Mouse (Mus musculus) intestine, postnatal 0 days (tissue): ENCODE data around the gene Sec24d. TPM values are rescaled to one million over a fixed set of nuclear protein-coding genes. Genes with fewer than 3 reads are reported as not detected.
A peak's percentile ranks its signal among the peaks of the same experiment; 100 is the strongest.

Experiments used
- ATAC-seq: fragments of 200-750 bp; cut with Nextera tagmentation; 2 replicates; pipeline ENCODE4 v1.8.0; 2017; ENCODE audit warnings: mild to moderate bottlenecking, moderate TSS enrichment, moderate library complexity
- H3K27ac ChIP-seq: fragments of 300-500 bp; sonication (generic); 2 replicates; pipeline ENCODE4 v1.5.1; 2014; ENCODE audit warnings: mild to moderate bottlenecking, low read depth, low read length, moderate library complexity
- H3K27me3 ChIP-seq: fragments of 300-500 bp; sonication (generic); replicated peaks from 2 replicates; pipeline ENCODE4 v1.6.1; 2014; ENCODE audit warnings: low read length, mixed read lengths; ENCODE audit not compliant: control insufficient read depth, insufficient read depth
- H3K36me3 ChIP-seq: fragments of 300-500 bp; sonication (generic); 2 replicates; pipeline ENCODE4 v1.6.1; 2014; ENCODE audit warnings: mild to moderate bottlenecking, moderate library complexity; ENCODE audit not compliant: control insufficient read depth, insufficient read depth
- H3K4me1 ChIP-seq: fragments of 300-500 bp; sonication (generic); replicated peaks from 2 replicates; pipeline ENCODE4 v1.6.1; 2014; ENCODE audit warnings: antibody characterized with exemption, low read length, mixed read lengths; ENCODE audit not compliant: control insufficient read depth, insufficient read depth
- H3K4me2 ChIP-seq: fragments of 300-500 bp; sonication (generic); replicated peaks from 2 replicates; pipeline ENCODE4 v1.6.1; 2014; ENCODE audit warnings: low read depth, mild to moderate bottlenecking, moderate library complexity
- H3K4me3 ChIP-seq: fragments of 300-500 bp; sonication (generic); 2 replicates; pipeline ENCODE4 v1.5.1; 2014; ENCODE audit warnings: low read depth, low read length
- H3K9ac ChIP-seq: fragments of 300-500 bp; sonication (generic); 2 replicates; pipeline ENCODE4 v1.6.1; 2014; ENCODE audit warnings: mild to moderate bottlenecking, low read depth, low read length
- H3K9me3 ChIP-seq: fragments of 300-500 bp; sonication (generic); 2 replicates; pipeline ENCODE4 v1.6.1; 2016; ENCODE audit warnings: mixed run types; ENCODE audit not compliant: control insufficient read depth
- CTCF ChIP-seq: sonication (generic); IDR thresholded peaks from 2 replicates; pipeline ENCODE4 v1.5.1; 2016; ENCODE audit warnings: low read depth, mild to moderate bottlenecking, control low read depth, antibody characterized with exemption, moderate library complexity
- WGBS: fragments of 180-500 bp; shearing (Covaris S2); extraction: QIAGEN DNeasy Blood & Tissue Kit; methylation state at CpG from one replicate; pipeline ENCODE4 v1.1.7; 2014; 5-methylcytosine and 5-hydroxymethylcytosine counted together
- polyA plus RNA-seq: library from polyadenylated mRNA; unstranded; fragments of >200 nt; fragmentation: Nextera tagmentation; extraction: Ambion mirVana; gene quantifications from 2 replicates; pipeline ENCODE4 v1.2.1, GENCODE M21; 2015

The Sec24d gene
- polyA plus RNA-seq, 1 experiment from 2014 or later: 210 TPM

DNA sequence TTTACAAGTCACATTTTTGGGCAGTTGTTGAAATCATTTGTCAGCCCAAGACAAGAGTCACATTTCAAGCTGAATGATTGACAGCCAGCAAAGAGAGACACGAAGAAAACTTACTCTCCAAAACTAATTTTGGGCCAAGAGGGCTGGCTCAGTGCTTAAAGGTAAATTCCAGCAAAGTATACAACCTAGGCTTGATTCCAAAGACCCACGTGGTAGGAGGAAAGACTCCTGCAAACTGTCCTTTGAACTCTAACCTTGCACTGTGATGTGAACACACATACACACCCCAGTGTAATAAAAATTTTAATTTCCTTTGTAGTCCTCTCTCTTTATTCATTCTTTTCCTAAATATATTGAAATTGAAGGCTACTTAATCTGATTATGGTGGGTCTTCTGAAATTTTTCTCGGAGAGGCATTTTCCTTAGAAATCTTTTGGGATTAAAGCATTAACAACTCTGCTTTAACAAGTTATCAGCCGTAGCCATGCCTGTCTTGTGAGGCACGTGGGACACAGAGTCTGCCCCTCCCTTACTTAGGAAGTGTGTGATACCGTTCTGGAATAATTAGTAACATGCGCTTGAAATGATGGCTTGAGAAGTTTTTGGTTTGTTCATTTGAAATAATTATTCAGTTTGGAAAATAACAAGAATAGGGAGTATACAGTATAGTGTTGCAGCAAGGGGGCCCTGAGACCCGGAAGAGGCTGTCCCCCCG lies 21.8 kb downstream of the Sec24d start:
- ATAC-seq: peak; percentile 63
- no peak for TF ChIP-seq CTCF
- Histone ChIP-seq H3K27me3 (no peaks in the 10 kb centered on the region), H3K9ac (no peak overlapping the region), H3K36me3 (peaks cover 12% of the 10 kb centered on the region), H3K9me3 (no peaks in the 10 kb centered on the region), H3K4me2 (no peak overlapping the region), H3K4me1 (no peaks in the 10 kb centered on the region; the same call in 1 of the 2 replicates), H3K27ac (0 out of 2 replicates have a peak overlapping the region, but pooled peaks have one; percentile 31), H3K4me3 (no peak overlapping the region)
- WGBS: 30% methylated on average over 9 of the region's 9 CpGs

DNA sequence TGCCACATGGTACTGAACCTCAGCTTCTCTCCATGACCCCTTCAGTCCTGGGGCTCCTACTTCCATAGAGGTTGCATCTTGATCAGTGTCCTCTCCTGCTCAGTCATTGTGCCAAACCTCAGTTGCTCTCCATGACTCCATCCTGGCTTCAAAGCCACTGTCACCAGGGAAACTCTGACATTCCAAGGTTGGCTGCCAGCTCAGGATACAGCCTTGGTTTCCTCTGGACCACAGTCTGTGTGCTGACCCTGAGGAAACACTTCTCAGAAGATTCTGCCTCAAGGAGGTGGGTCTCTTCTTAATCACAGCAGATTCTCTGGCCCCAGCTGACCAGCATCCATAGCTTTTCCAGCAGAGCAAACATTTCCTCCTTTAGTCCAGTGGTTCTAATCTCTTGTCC lies 24.4 kb downstream of the Sec24d start:
- Histone ChIP-seq H3K9me3 (no peaks in the 10 kb centered on the region), H3K4me2 (0 out of 2 replicates have a peak overlapping the region, but pooled peaks have one; percentile 10), H3K36me3 (peaks cover 28% of the 10 kb centered on the region), H3K27ac (peak overlapping the region; percentile 61), H3K27me3 (no peaks in the 10 kb centered on the region), H3K9ac (no peak overlapping the region), H3K4me3 (no peak overlapping the region), H3K4me1 (no peaks in the 10 kb centered on the region; the same call in 1 of the 2 replicates)
- no peak for ATAC-seq
- TF ChIP-seq CTCF: no peak

DNA sequence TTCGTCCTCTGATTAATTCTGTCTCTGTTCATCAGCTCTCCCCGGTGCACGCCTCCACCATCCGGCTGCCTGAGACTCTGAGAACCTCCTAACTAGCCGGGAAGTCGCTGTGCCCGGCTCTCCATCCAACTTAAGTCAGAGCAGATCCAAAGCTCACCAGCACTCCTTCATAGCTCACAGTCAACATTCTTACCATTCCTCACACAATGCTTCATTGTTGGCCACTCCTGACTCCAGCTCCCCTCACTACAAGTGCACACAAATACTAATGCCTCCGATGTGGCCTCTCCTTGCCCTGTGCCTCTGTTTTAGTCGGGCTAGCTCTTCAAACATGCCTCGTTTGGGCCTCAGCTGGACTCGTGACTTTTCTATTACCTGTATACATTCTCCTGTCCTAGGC lies 29.4 kb downstream of the Sec24d start:
- H3K36me3 ChIP-seq: peaks cover 67% of the 10 kb centered on the region
- no peak overlapping the region for H3K27ac ChIP-seq
- no peak for TF ChIP-seq CTCF
- no peaks in the 10 kb centered on the region for H3K9me3 ChIP-seq
- no peak overlapping the region for H3K9ac ChIP-seq
- no peaks in the 10 kb centered on the region for H3K27me3 ChIP-seq
- ATAC-seq: no peak
- no peaks in the 10 kb centered on the region for H3K4me1 ChIP-seq
- 49% methylated on average over 11 of the region's 11 CpGs for WGBS
- H3K4me3 ChIP-seq: no peak overlapping the region
- no peak overlapping the region for H3K4me2 ChIP-seq

DNA sequence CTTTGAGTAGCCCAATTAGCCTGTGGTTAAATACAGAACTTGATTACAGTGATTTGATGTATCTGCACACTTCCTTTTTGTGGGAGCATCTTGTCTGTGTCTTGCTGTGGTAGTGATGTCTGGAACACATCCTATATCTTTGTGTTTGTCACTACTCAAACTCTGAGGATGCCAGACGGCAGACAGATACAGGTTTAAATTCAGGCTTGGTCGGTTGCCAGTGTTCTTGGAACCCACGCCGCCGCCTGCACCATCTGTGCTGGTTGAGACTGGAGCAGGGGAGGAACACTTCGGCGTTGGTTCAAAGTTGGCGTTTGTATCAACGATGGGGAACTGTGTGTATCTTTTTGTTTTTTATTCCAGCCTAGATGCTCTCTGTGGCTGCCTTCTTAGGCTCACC lies 31.0 kb downstream of the Sec24d start:
- Histone ChIP-seq H3K27me3 (no peaks in the 10 kb centered on the region), H3K36me3 (peaks cover 81% of the 10 kb centered on the region), H3K9ac (no peak overlapping the region), H3K9me3 (no peaks in the 10 kb centered on the region), H3K27ac (no peak overlapping the region), H3K4me3 (no peak overlapping the region), H3K4me2 (no peak overlapping the region), H3K4me1 (no peaks in the 10 kb centered on the region)
- ATAC-seq: no peak
- TF ChIP-seq CTCF: no peak
- 85% methylated on average over 9 of the region's 9 CpGs for WGBS

DNA sequence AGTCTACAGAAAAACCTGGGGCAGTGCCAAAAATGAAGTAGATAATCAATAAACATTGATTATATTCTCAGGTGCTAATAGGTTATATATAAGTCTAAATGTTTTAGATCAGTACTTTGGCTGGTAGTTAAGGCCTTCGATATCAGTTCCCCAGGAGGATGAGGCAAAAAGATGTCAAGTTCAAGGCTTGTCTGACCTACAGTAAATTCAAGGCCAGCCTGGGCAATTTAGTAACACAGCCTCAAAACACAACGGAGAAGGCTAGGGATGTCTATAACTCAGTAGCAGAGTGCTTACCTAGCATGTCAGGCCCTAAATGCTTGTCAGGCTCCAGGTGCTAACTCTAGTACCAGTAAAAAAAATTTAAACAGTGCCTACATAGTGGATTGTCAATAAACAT lies 34.3 kb downstream of the Sec24d start:
- no peak overlapping the region for H3K4me3 ChIP-seq
- no peak for ATAC-seq
- H3K9me3 ChIP-seq: no peaks in the 10 kb centered on the region
- no peaks in the 10 kb centered on the region for H3K4me1 ChIP-seq
- H3K27me3 ChIP-seq: no peaks in the 10 kb centered on the region
- peaks cover 73% of the 10 kb centered on the region for H3K36me3 ChIP-seq
- no peak overlapping the region for H3K4me2 ChIP-seq
- 90% methylated on average over 2 of the region's 2 CpGs for WGBS
- H3K9ac ChIP-seq: no peak overlapping the region
- no peak for TF ChIP-seq CTCF
- H3K27ac ChIP-seq: no peak overlapping the region

DNA sequence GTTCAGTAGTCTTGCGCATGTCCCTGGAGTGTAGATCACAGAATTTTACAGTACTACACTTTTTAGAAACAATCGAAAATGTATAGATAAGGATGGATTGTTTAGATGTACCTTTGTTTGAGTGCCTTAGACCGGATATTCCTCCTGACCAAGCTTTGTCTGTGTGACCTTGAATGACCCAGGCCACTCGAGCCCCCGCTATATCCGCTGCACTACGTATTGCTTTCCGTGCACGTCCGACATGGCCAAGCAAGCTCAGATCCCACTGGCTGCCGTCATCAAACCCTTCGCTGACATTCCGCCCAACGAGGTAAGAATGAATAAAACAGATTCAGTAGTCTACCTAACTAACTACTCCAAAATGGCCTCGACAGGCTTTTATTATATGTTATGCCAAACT lies 38.4 kb downstream of the Sec24d start:
- Histone ChIP-seq H3K27me3 (no peaks in the 10 kb centered on the region), H3K4me3 (no peak overlapping the region), H3K4me2 (no peak overlapping the region), H3K9ac (no peak overlapping the region), H3K27ac (no peak overlapping the region), H3K4me1 (no peaks in the 10 kb centered on the region), H3K9me3 (no peaks in the 10 kb centered on the region), H3K36me3 (peaks cover 66% of the 10 kb centered on the region)
- no peak for TF ChIP-seq CTCF
- WGBS: 89% methylated on average over 15 of the region's 15 CpGs
- no peak for ATAC-seq
